Mouse (Mus musculus) olfactory bulb, adult 2 months (tissue): ENCODE data around the gene Asxl1. TPM values are rescaled to one million over a fixed set of nuclear protein-coding genes. Genes with fewer than 3 reads are reported as not detected.
"Not testable (repeated sequence)": the region's sequence is repeated elsewhere in the genome, so short reads cannot be mapped to it uniquely, and the experiment has no call there.

Source experiments
- H3K27ac ChIP-seq: fragments of 200-500 bp; 2 replicates; pipeline ENCODE4 v1.5.1; 2012; ENCODE audit warnings: low read depth, low read length; ENCODE audit not compliant: insufficient read depth
- H3K4me1 ChIP-seq: fragments of 200-500 bp; 2 replicates; pipeline ENCODE4 v1.6.1; 2012; ENCODE audit warnings: low read length; ENCODE audit not compliant: control insufficient read depth, insufficient read depth
- H3K4me3 ChIP-seq: fragments of 200-500 bp; 2 replicates; pipeline ENCODE4 v1.5.1; 2012; ENCODE audit warnings: mild to moderate bottlenecking, low read depth, low read length, moderate library complexity; ENCODE audit not compliant: insufficient read depth
- CTCF ChIP-seq: fragments of 200-500 bp; IDR thresholded peaks from 2 replicates; pipeline ENCODE4 v1.5.1; 2012; ENCODE audit warnings: low read depth, mild to moderate bottlenecking, low read length, moderate library complexity; ENCODE audit not compliant: insufficient read depth
- POLR2A ChIP-seq: fragments of 200-500 bp; IDR thresholded peaks from 2 replicates; pipeline ENCODE4 v1.6.1; 2012; ENCODE audit warnings: mild to moderate bottlenecking, low read depth, low read length, moderate library complexity; ENCODE audit not compliant: insufficient read depth
- WGBS: fragments of 180-500 bp; shearing (Covaris S2); methylation state at CpG from one replicate; pipeline ENCODE4 v1.1.7; 2018; 5-methylcytosine and 5-hydroxymethylcytosine counted together
- polyA plus RNA-seq: library from polyadenylated mRNA; stranded (reverse); fragments of >200 nt; gene quantifications from 2 replicates; pipeline ENCODE4 v1.2.4, GENCODE M21; 2012; ENCODE audit warnings: low replicate concordance; ENCODE audit not compliant: missing spikeins, insufficient read depth, insufficient read length

Gene Asxl1
- polyA plus RNA-seq, 1 experiment = 329 TPM

- no peak overlapping the region for H3K27ac ChIP-seq
- TF ChIP-seq CTCF (no peak), POLR2A (no peak)
- H3K4me1 ChIP-seq = no peaks in the 10 kb centered on the region
- H3K4me3 ChIP-seq = no peak overlapping the region
- 57% methylated on average over 2 of the region's 2 CpGs for WGBS
Observed at GRCm38 (mm10) chr2:153354648-153355047, 9.0 kb downstream of the Asxl1 start.

GRCm38 (mm10) chr2:153356784-153357183, 11.2 kb downstream of the Asxl1 start:
- Histone ChIP-seq H3K27ac (no peak overlapping the region), H3K4me3 (no peak overlapping the region), H3K4me1 (no peaks in the 10 kb centered on the region)
- no peak for TF ChIP-seq CTCF
- TF ChIP-seq POLR2A = no peak
- WGBS = 95% methylated on average over 4 of the region's 4 CpGs

- Histone ChIP-seq H3K4me3 (no peak overlapping the region), H3K4me1 (no peaks in the 10 kb centered on the region), H3K27ac (no peak overlapping the region)
- WGBS = 92% methylated on average over 1 of the region's 1 CpGs
- TF ChIP-seq POLR2A (no peak), CTCF (no peak)
Observed at GRCm38 (mm10) chr2:153361101-153361710, 15.6 kb downstream of the Asxl1 start.

- not testable (repeated sequence) for H3K4me3 ChIP-seq, H3K27ac ChIP-seq, H3K4me1 ChIP-seq
- WGBS = 90% methylated on average over 14 of the region's 14 CpGs
Observed at GRCm38 (mm10) chr2:153364531-153364930, 18.9 kb downstream of the Asxl1 start.

GRCm38 (mm10) chr2:153370871-153371270, 25.2 kb downstream of the Asxl1 start:
- Histone ChIP-seq H3K4me3 (no peak overlapping the region), H3K4me1 (no peaks in the 10 kb centered on the region; the same call in 1 of the 2 replicates), H3K27ac (no peak overlapping the region)
- TF ChIP-seq CTCF (no peak), POLR2A (no peak)

- TF ChIP-seq POLR2A = no peak
- WGBS = 44% methylated on average over 2 of the region's 2 CpGs
- Histone ChIP-seq H3K4me1 (no peaks in the 10 kb centered on the region), H3K27ac (no peak overlapping the region), H3K4me3 (no peak overlapping the region)
Observed at GRCm38 (mm10) chr2:153375380-153375779, 29.8 kb downstream of the Asxl1 start.

- WGBS = 90% methylated on average over 1 of the region's 1 CpGs
- no peak for TF ChIP-seq POLR2A
- no peak for TF ChIP-seq CTCF
- Histone ChIP-seq H3K27ac (no peak overlapping the region), H3K4me3 (no peak overlapping the region), H3K4me1 (no peaks in the 10 kb centered on the region)
Observed at GRCm38 (mm10) chr2:153380479-153380878, 34.9 kb downstream of the Asxl1 start.

- Histone ChIP-seq H3K4me1 (no peaks in the 10 kb centered on the region), H3K27ac (no peak overlapping the region), H3K4me3 (no peak overlapping the region)
- TF ChIP-seq CTCF (no peak), POLR2A (no peak)
- 97% methylated on average over 2 of the region's 2 CpGs for WGBS
Observed at GRCm38 (mm10) chr2:153389831-153390230, 44.2 kb downstream of the Asxl1 start.

GRCm38 (mm10) chr2:153393045-153393444, 47.4 kb downstream of the Asxl1 start:
- WGBS = 83% methylated on average over 10 of the region's 10 CpGs
- TF ChIP-seq POLR2A = no peak
- no peak for TF ChIP-seq CTCF
- H3K27ac ChIP-seq = no peak overlapping the region
- H3K4me3 ChIP-seq = no peak overlapping the region
- H3K4me1 ChIP-seq = no peaks in the 10 kb centered on the region

- Histone ChIP-seq H3K4me1 (no peaks in the 10 kb centered on the region), H3K4me3 (no peak overlapping the region), H3K27ac (no peak overlapping the region)
- 92% methylated on average over 11 of the region's 11 CpGs for WGBS
- TF ChIP-seq CTCF (no peak), POLR2A (no peak)
Observed at GRCm38 (mm10) chr2:153397790-153398515, 52.3 kb downstream of the Asxl1 start.
